Mouse (Mus musculus) right cerebral cortex, postnatal 25 days (tissue): ENCODE data around the gene Tnni3k.

Experiments
- DNase-seq: peaks from one replicate; pipeline ENCODE4 v3.0.0; 2022

The Tnni3k gene

GRCm38 (mm10) chr3:154945688-154946161, 109.5 kb downstream of the Tnni3k start:
- peak; percentile 31 for DNase-seq

GRCm38 (mm10) chr3:154927757-154928156, 127.5 kb downstream of the Tnni3k start:
- no peak for DNase-seq

- DNase-seq: no peak
Measured at GRCm38 (mm10) chr3:154924936-154925335, 130.3 kb downstream of the Tnni3k start.

- DNase-seq: no peak
Measured at GRCm38 (mm10) chr3:154915566-154915965, 139.6 kb downstream of the Tnni3k start.

GRCm38 (mm10) chr3:154913641-154914040, 141.6 kb downstream of the Tnni3k start:
- no peak for DNase-seq

GRCm38 (mm10) chr3:154896737-154897136, 158.5 kb downstream of the Tnni3k start:
- no peak for DNase-seq

GRCm38 (mm10) chr3:154893225-154893624, 162.0 kb downstream of the Tnni3k start:
- no peak for DNase-seq

- DNase-seq: peak; percentile 14
Measured at GRCm38 (mm10) chr3:154885452-154885851, 169.8 kb downstream of the Tnni3k start.

GRCm38 (mm10) chr3:154885048-154885447, 170.2 kb downstream of the Tnni3k start:
- no peak for DNase-seq

GRCm38 (mm10) chr3:154881428-154881986, 173.7 kb downstream of the Tnni3k start:
- DNase-seq: no peak

- no peak for DNase-seq
Measured at GRCm38 (mm10) chr3:154880536-154880939, 174.7 kb downstream of the Tnni3k start.

GRCm38 (mm10) chr3:154880108-154880507, 175.1 kb downstream of the Tnni3k start:
- no peak for DNase-seq

- DNase-seq: no peak
Measured at GRCm38 (mm10) chr3:154879515-154879914, 175.7 kb downstream of the Tnni3k start.

- DNase-seq: no peak
Measured at GRCm38 (mm10) chr3:154879080-154879479, 176.1 kb downstream of the Tnni3k start.

- DNase-seq: no peak
Measured at GRCm38 (mm10) chr3:154868807-154869206, 186.4 kb downstream of the Tnni3k start.

- DNase-seq: no peak
Measured at GRCm38 (mm10) chr3:154861921-154862320, 193.3 kb downstream of the Tnni3k start.

GRCm38 (mm10) chr3:154859721-154860120, 195.5 kb downstream of the Tnni3k start:
- no peak for DNase-seq

- DNase-seq: no peak
Measured at GRCm38 (mm10) chr3:154853257-154853656, 201.9 kb downstream of the Tnni3k start.

GRCm38 (mm10) chr3:154852281-154852680, 202.9 kb downstream of the Tnni3k start:
- DNase-seq: no peak

- DNase-seq: no peak
Measured at GRCm38 (mm10) chr3:154842247-154842646, 213.0 kb downstream of the Tnni3k start.

GRCm38 (mm10) chr3:154841076-154841475, 214.1 kb downstream of the Tnni3k start:
- no peak for DNase-seq

GRCm38 (mm10) chr3:154837861-154838260, 217.3 kb downstream of the Tnni3k start:
- no peak for DNase-seq

- no peak for DNase-seq
Measured at GRCm38 (mm10) chr3:154836137-154836536, 219.1 kb downstream of the Tnni3k start.

GRCm38 (mm10) chr3:154834373-154834772, 220.8 kb downstream of the Tnni3k start:
- DNase-seq: peak; percentile 10

- peak; percentile 29 for DNase-seq
Measured at GRCm38 (mm10) chr3:154825739-154826138, 229.5 kb downstream of the Tnni3k start.
